Mouse (Mus musculus) myocyte (in vitro differentiated cells): ENCODE results near the gene Tcaim.

ENCODE experiments used
- E2F4 ChIP-seq: IDR thresholded peaks from one replicate; pipeline ENCODE4 v1.6.1; 2011; ENCODE audit warnings: mild to moderate bottlenecking, control low read depth, moderate library complexity; ENCODE audit not compliant: insufficient read depth
- MAX ChIP-seq: IDR thresholded peaks from one replicate; pipeline ENCODE4 v1.6.1; 2011; ENCODE audit warnings: low read depth, mild to moderate bottlenecking, control low read depth
- MYOG ChIP-seq, 3 experiments: IDR thresholded peaks; one replicate each; pipeline ENCODE4 v1.6.1; 2011; ENCODE audit warnings: control low read depth in 2 of 3, low read depth in 2 of 3, mild to moderate bottlenecking in 2 of 3; ENCODE audit not compliant: insufficient read length in 2 of 3, control insufficient read depth in 1 of 3, insufficient read depth in 1 of 3
- POLR2A ChIP-seq: IDR thresholded peaks from one replicate; pipeline ENCODE4 v1.6.1; 2011; ENCODE audit warnings: low read depth, mild to moderate bottlenecking, control low read depth, moderate library complexity; ENCODE audit not compliant: insufficient read length

GRCm38 (mm10) chr9:122786534-122786933 is 18.8 kb upstream of the Tcaim start:
- TF ChIP-seq POLR2A, result no peak
- TF ChIP-seq MAX, result no peak
- no peak for TF ChIP-seq E2F4
- no peak for TF ChIP-seq MYOG (IDR thresholded peaks at IDR 0.05; ENCODE audit: control insufficient read depth in 1 of 3, insufficient read depth in 1 of 3, insufficient read length in 2 of 3, low read depth in 2 of 3)
